In genomic region chr14:51195681-51196080, GRCm38 (mm10) we compare ENCODE assay signal across 21 mouse cellular contexts. TPM values are rescaled to one million over a fixed set of nuclear protein-coding genes. Genes with fewer than 3 reads are reported as not detected.
DNase-seq lines count a peak whose midpoint lies in the region; ATAC-seq lines count a peak whose summit lies in the region.
"Had no signal": no experiment of that assay in that cellular context is flagged by ENCODE, and none has a peak within 500 bp of the region (broad histone marks: within the 10 kb centered on the region; RNA-seq: fewer than 3 reads in every experiment).

No protein-coding gene starts in this region.

- peak; percentile 8 for DNase-seq in kidney, adult 18-20 months
- peak; percentile 26 for DNase-seq in WW6 (ENCODE audit: low read depth, low spot score)
- peak; percentile 31 for DNase-seq in heart, postnatal 25 days (ENCODE audit: low spot score)
- DNase-seq in lung, postnatal 25 days (ENCODE audit: low spot score), result peak; percentile 60
- DNase-seq in urinary bladder, postnatal 25 days (ENCODE audit: low spot score), result no peak
- no peak for DNase-seq in spleen, adult 12 weeks (ENCODE audit: low spot score)
- DNase-seq: cerebellum, postnatal 10 days; right cerebral cortex, postnatal 25 days; thymus, postnatal 4 days had no signal

- no peaks in the 10 kb centered on the region for H3K4me1 ChIP-seq in kidney, embryonic 16.5 days (ENCODE audit: insufficient read depth, low read length)
- H3K4me1 ChIP-seq: embryonic facial prominence, embryonic 12.5 days; midbrain, embryonic 10.5 days had no signal

- intact Hi-C loops in heart, postnatal 25 days (cut with DNase I), result no loop called here

- H3K27ac ChIP-seq in kidney, embryonic 16.5 days (ENCODE audit: low read length), result no peak overlapping the region
- H3K27ac ChIP-seq: embryonic facial prominence, embryonic 12.5 days; midbrain, embryonic 10.5 days had no signal

- no peak overlapping the region for H3K9ac ChIP-seq in kidney, embryonic 16.5 days (replicated peaks; ENCODE audit: low read length)
- H3K9ac ChIP-seq: embryonic facial prominence, embryonic 12.5 days had no signal

- H3K27me3 ChIP-seq in kidney, embryonic 16.5 days (ENCODE audit: insufficient read depth, low read length), result no peaks in the 10 kb centered on the region
- H3K27me3 ChIP-seq: embryonic facial prominence, embryonic 12.5 days had no signal

- no peak for ATAC-seq in kidney, embryonic 16.5 days (ENCODE audit: low FRiP score, low TSS enrichment)

- no peaks in the 10 kb centered on the region for H3K36me3 ChIP-seq in kidney, embryonic 16.5 days (ENCODE audit: insufficient read depth, low read length)
- H3K36me3 ChIP-seq: embryonic facial prominence, embryonic 12.5 days; midbrain, embryonic 10.5 days had no signal

- H3K9me3 ChIP-seq in kidney, embryonic 16.5 days (ENCODE audit: low read length), result no peaks in the 10 kb centered on the region
- H3K9me3 ChIP-seq: embryonic facial prominence, embryonic 12.5 days; midbrain, embryonic 10.5 days had no signal

- no peak overlapping the region for H3K4me2 ChIP-seq in kidney, embryonic 16.5 days (replicated peaks; ENCODE audit: low read depth, low read length)
- H3K4me2 ChIP-seq: embryonic facial prominence, embryonic 12.5 days had no signal

- WGBS in kidney, embryonic 16.5 days, result 92% methylated on average over 4 of the region's 4 CpGs

- H3K4me3 ChIP-seq in kidney, embryonic 16.5 days (ENCODE audit: low read length), result no peak overlapping the region
- H3K4me3 ChIP-seq: embryonic facial prominence, embryonic 12.5 days; midbrain, embryonic 10.5 days; myocyte had no signal

RNA-seq across cellular contexts. Expression of gene Ang2, which starts 3.3 kb away (rescaled TPM):
- polyA plus RNA-seq in kidney, embryonic 16.5 days (2015; fragmentation: Nextera tagmentation; extraction: Ambion mirVana), result not detected in 2 replicates
- total RNA-seq in heart, postnatal 25 days (2021), result not detected
- total RNA-seq: gastrocnemius, adult 18-20 months; hematopoietic stem cell, adult 5-6 weeks; layer of hippocampus, postnatal 14 days had no signal
- polyA plus RNA-seq: embryonic facial prominence, embryonic 12.5 days; forebrain, embryonic 11.5 days; intestine, embryonic 14.5 days; limb, embryonic 11.5 days; liver, embryonic 16.5 days; midbrain, embryonic 10.5 days; stomach, embryonic 14.5 days had no signal

RNA-seq across cellular contexts. Expression of gene Ear14, which starts 7.5 kb away (rescaled TPM):
- not detected in 2 replicates for polyA plus RNA-seq in kidney, embryonic 16.5 days (2015; fragmentation: Nextera tagmentation; extraction: Ambion mirVana)
- not detected for total RNA-seq in heart, postnatal 25 days (2021)
- total RNA-seq: gastrocnemius, adult 18-20 months; hematopoietic stem cell, adult 5-6 weeks; layer of hippocampus, postnatal 14 days had no signal
- polyA plus RNA-seq: embryonic facial prominence, embryonic 12.5 days; forebrain, embryonic 11.5 days; intestine, embryonic 14.5 days; limb, embryonic 11.5 days; liver, embryonic 16.5 days; midbrain, embryonic 10.5 days; myocyte; stomach, embryonic 14.5 days had no signal

RNA-seq across cellular contexts. Expression of gene Rnase2b, which starts 33.6 kb away (rescaled TPM):
- not detected in 2 replicates for polyA plus RNA-seq in kidney, embryonic 16.5 days (2015; fragmentation: Nextera tagmentation; extraction: Ambion mirVana)
- not detected for total RNA-seq in heart, postnatal 25 days (2021)
- total RNA-seq: gastrocnemius, adult 18-20 months; hematopoietic stem cell, adult 5-6 weeks; layer of hippocampus, postnatal 14 days had no signal
- polyA plus RNA-seq: embryonic facial prominence, embryonic 12.5 days; forebrain, embryonic 11.5 days; intestine, embryonic 14.5 days; limb, embryonic 11.5 days; liver, embryonic 16.5 days; midbrain, embryonic 10.5 days; myocyte; stomach, embryonic 14.5 days had no signal

RNA-seq across cellular contexts. Expression of gene Rnase1, which starts 49.1 kb away (rescaled TPM):
- 0.26 and 0.66 TPM in 2 replicates for polyA plus RNA-seq in kidney, embryonic 16.5 days (2015; fragmentation: Nextera tagmentation; extraction: Ambion mirVana)
- under 1 TPM; 0.52 to 0.53 TPM for total RNA-seq in heart, postnatal 25 days (2021)
- total RNA-seq: hematopoietic stem cell, adult 5-6 weeks had no signal
- polyA plus RNA-seq: embryonic facial prominence, embryonic 12.5 days; forebrain, embryonic 11.5 days; midbrain, embryonic 10.5 days had no signal

Comparison
In these comparisons a context has a peak if more than half of its experiments do, and no peak if none do; other contexts are left out.
1. DNase-seq: peak in kidney, adult 18-20 months (single experiment), WW6 (single experiment), heart, postnatal 25 days (single experiment) and lung, postnatal 25 days (single experiment); none in urinary bladder, postnatal 25 days (single experiment) and spleen, adult 12 weeks (single experiment).